Mouse (Mus musculus) heart, adult 10 weeks (tissue): ENCODE measurements around the gene Nlrp3. TPM values are rescaled to one million over a fixed set of nuclear protein-coding genes. Genes with fewer than 3 reads are reported as not detected.

Source experiments
- polyA plus RNA-seq: library from polyadenylated mRNA; stranded (reverse); fragments of 350-450 nt; fragmentation: Illumina TruSeq; extraction: RNeasy Lipid Tissue Mini Kit (QIAGEN cat#74804); gene quantifications from one replicate; pipeline ENCODE4 v1.2.3, GENCODE M21; 2014; ENCODE audit warnings: low read depth, low replicate concordance

Nlrp3 gene
- polyA plus RNA-seq = 0.37 TPM

GRCm38 (mm10) chr11:59541324-59541723 is at the start of gene Nlrp3:
TSS of gene Nlrp3 (plus strand) at chr11:59541568.

GRCm38 (mm10) chr11:59526472-59527080 is 14.8 kb upstream of the Nlrp3 start, which contains the start of gene Zkscan17:
TSS of gene Zkscan17 (minus strand) at chr11:59526751.

GRCm38 (mm10) chr11:59576135-59576534 is 34.8 kb downstream of the Nlrp3 start, which contains the start of gene Olfr222:
TSS of gene Olfr222 (minus strand) at chr11:59576235.

GRCm38 (mm10) chr11:59593189-59593588 is 51.8 kb downstream of the Nlrp3 start, which contains the start of gene Olfr223:
TSS of gene Olfr223 (minus strand) at chr11:59593289.

Other genes starting within 250 kb of the Nlrp3 start
- 4.0 TPM for gene Wnt9a, start 234.6 kb upstream of the Nlrp3 start, polyA plus RNA-seq
- gene Prss38, start 165.9 kb upstream of the Nlrp3 start, polyA plus RNA-seq = not detected
- 11.3 TPM for gene Jmjd4, start 91.5 kb upstream of the Nlrp3 start, polyA plus RNA-seq
- gene Snap47, start 90.4 kb upstream of the Nlrp3 start, polyA plus RNA-seq = 46.1 TPM
- gene Zfp867, start 69.1 kb upstream of the Nlrp3 start, polyA plus RNA-seq = 6.1 TPM
- 12.2 TPM for gene Zkscan17, start 14.8 kb upstream of the Nlrp3 start, polyA plus RNA-seq
- not detected for gene Olfr222, start 34.7 kb downstream of the Nlrp3 start, polyA plus RNA-seq
- gene Olfr223, start 51.7 kb downstream of the Nlrp3 start, polyA plus RNA-seq = not detected
- gene Mprip, start 119.7 kb downstream of the Nlrp3 start, polyA plus RNA-seq = 108 TPM
- gene Pld6, start 246.1 kb downstream of the Nlrp3 start, polyA plus RNA-seq = 1.1 TPM